Mouse (Mus musculus): ENCODE results near the gene 4930435E12Rik.

The 4930435E12Rik gene

GRCm38 (mm10) chr16:38769529-38769928 lies 59.0 kb downstream of the 4930435E12Rik start:
- no peak for DNase-seq (ENCODE audit: low read depth, low spot score)

GRCm38 (mm10) chr16:38768386-38768785 lies 60.2 kb downstream of the 4930435E12Rik start:
- DNase-seq (ENCODE audit: low read depth, low spot score) = no peak

- no peak for DNase-seq (ENCODE audit: low read depth, low spot score)
These were observed 60.8 kb downstream of the 4930435E12Rik start for GRCm38 (mm10) chr16:38767761-38768160.

GRCm38 (mm10) chr16:38766671-38767070 lies 61.9 kb downstream of the 4930435E12Rik start:
- DNase-seq (ENCODE audit: low read depth, low spot score) = no peak

GRCm38 (mm10) chr16:38763508-38763907 lies 65.0 kb downstream of the 4930435E12Rik start:
- no peak for DNase-seq (ENCODE audit: low read depth, low spot score)

- DNase-seq (ENCODE audit: low read depth, low spot score) = no peak
These were observed 66.1 kb downstream of the 4930435E12Rik start for GRCm38 (mm10) chr16:38762401-38762800.

All from embryo, embryonic 11.5 days (tissue).